Mouse (Mus musculus) brain, embryonic 14.5 days (tissue): ENCODE measurements around the gene Ing3.

Source experiments
- CTCF ChIP-seq: fragments of 200-500 bp; IDR thresholded peaks from 2 replicates; pipeline ENCODE4 v1.5.1; 2012; ENCODE audit warnings: inconsistent platforms, mild to moderate bottlenecking, moderate library complexity, borderline replicate concordance; ENCODE audit not compliant: insufficient read depth, insufficient read length; ENCODE audit errors: extremely low read depth
- POLR2A ChIP-seq: fragments of 200-500 bp; IDR thresholded peaks from 2 replicates; pipeline ENCODE4 v1.6.1; 2012; ENCODE audit warnings: mild to moderate bottlenecking, inconsistent platforms, borderline replicate concordance; ENCODE audit not compliant: poor library complexity, insufficient read depth, insufficient read length, severe bottlenecking; ENCODE audit errors: extremely low read depth

DNA sequence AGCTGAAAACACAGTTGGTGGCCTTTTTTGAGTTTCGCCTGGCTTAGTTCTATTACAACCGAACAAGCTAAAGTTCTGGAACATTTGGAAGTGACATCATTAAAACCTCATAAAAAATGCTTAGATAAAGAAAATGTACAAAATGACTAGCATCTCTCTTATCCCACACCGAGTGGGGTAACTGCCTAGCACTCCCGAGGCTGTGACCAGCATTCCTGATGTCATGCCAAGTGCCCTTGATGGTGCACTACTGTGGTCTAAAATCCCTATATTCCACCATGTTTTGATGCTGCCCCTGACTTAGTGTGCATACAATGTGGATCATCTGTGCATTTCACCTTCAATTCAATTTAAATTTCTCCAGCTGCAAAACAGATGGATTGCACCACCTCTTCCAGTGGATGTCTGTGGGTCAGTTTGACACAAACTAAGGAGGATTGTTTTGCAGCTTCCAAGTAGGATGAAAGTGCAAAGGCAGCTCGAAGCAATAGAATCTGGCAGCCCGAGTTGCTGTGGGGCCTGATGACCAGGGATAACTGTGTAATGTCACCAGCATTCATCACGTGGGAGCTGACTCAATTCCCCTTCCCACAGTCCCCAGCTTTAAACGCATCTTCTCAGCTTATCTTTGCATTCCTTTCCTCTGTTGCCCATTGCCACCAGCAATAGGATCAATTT lies 69.5 kb downstream of the Ing3 start:
- TF ChIP-seq CTCF (no peak), POLR2A (no peak)
